Mouse (Mus musculus): ENCODE data around the gene Mtus2. TPM values are rescaled to one million over a fixed set of nuclear protein-coding genes. Genes with fewer than 3 reads are reported as not detected.

Mtus2 gene
- polyA plus RNA-seq, 1 experiment from 2014 or later: 50.0 TPM

DNA sequence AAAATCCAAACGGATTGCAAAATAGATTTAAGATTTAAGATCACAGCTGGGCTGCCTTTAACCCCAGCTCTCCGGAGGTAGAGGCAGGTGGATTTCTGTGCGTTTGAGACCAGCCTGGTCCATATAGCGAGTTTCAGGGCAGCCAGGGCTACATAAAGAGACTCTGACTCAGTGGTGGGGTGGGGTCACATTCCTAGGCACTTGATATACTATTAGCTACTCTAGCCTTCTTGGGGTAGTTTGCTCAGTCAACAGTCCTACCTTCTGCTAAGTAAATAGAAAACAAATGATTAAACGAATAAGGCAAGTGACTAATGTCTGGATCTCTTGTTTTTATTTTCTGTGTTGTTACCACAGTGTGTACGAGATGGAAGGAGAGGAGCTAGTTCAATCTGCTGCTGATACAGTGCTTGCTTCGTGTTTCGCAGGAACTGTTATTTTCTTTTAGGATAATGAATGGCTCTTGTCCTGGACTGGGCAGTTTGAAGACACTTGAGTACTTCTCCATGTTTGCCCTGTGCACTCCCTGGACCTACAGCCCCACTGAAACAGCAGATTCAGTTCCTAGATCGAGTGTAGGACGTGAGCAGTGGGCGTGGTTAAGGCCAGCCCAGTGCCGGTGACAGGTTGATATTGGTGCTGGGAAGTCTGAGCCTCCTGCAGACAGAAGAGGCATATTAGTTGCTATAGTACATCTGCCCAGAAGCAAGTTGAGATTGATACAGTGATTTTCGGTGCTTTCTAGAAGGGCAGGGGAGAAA is 6.9 kb downstream of the Mtus2 start:
- Histone ChIP-seq H3K36me3 (no peaks in the 10 kb centered on the region), H3K4me2 (no peak overlapping the region), H3K27me3 (no peaks in the 10 kb centered on the region), H3K27ac (replicated peaks) (no peak overlapping the region; the same call in 1 of the 2 replicates), H3K9ac (no peak overlapping the region), H3K4me1 (replicated peaks) (0 out of 2 replicates have a peak, but pooled peaks cover 5% of the 10 kb centered on the region), H3K4me3 (no peak overlapping the region), H3K9me3 (no peaks in the 10 kb centered on the region)
- ATAC-seq (ENCODE audit: low read depth): no peak
- 76% methylated on average over 13 of the region's 13 CpGs for WGBS

DNA sequence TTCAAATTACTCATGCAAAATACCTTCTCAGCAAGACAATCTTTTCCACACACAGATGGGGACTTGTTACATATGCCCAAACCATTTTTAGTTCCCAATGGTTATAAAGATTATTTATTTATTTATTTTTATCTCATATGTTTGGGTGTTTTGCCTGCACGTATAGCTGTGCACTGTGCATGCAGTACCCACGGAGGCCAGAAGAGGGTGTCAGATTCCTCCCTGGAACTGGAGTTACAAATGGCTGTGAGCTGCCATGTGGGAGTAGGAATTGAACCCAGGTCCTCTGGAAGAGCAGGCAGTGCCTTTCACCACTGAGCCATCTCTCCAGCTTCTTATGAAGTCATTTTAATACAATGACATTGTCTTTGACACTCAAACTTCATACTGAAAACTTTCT is 7.7 kb downstream of the Mtus2 start:
- WGBS: 49% methylated on average over 2 of the region's 2 CpGs
- Histone ChIP-seq H3K4me2 (no peak overlapping the region), H3K9ac (no peak overlapping the region), H3K36me3 (no peaks in the 10 kb centered on the region), H3K27ac (replicated peaks) (no peak overlapping the region), H3K4me1 (replicated peaks) (0 out of 2 replicates have a peak, but pooled peaks cover 5% of the 10 kb centered on the region), H3K9me3 (no peaks in the 10 kb centered on the region), H3K27me3 (no peaks in the 10 kb centered on the region), H3K4me3 (no peak overlapping the region)
- ATAC-seq (ENCODE audit: low read depth): no peak; the same call in 1 of the 2 replicates

GRCm38 (mm10) chr5:147966646-147967045 is 9.5 kb downstream of the Mtus2 start:
- Histone ChIP-seq H3K9me3 (no peaks in the 10 kb centered on the region), H3K27me3 (no peaks in the 10 kb centered on the region), H3K9ac (no peak overlapping the region), H3K4me1 (replicated peaks) (0 out of 2 replicates have a peak, but pooled peaks cover 5% of the 10 kb centered on the region), H3K4me3 (no peak overlapping the region), H3K27ac (replicated peaks) (no peak overlapping the region), H3K4me2 (no peak overlapping the region), H3K36me3 (no peaks in the 10 kb centered on the region)
- ATAC-seq (ENCODE audit: low read depth): no peak
- 87% methylated on average over 7 of the region's 7 CpGs for WGBS

- Histone ChIP-seq H3K4me3 (no peak overlapping the region), H3K27me3 (no peaks in the 10 kb centered on the region), H3K27ac (replicated peaks) (no peak overlapping the region), H3K4me2 (no peak overlapping the region), H3K9me3 (no peaks in the 10 kb centered on the region), H3K9ac (no peak overlapping the region), H3K4me1 (replicated peaks) (no peaks in the 10 kb centered on the region), H3K36me3 (no peaks in the 10 kb centered on the region)
- ATAC-seq (ENCODE audit: low read depth): no peak
- WGBS: 89% methylated on average over 5 of the region's 5 CpGs
Measured at GRCm38 (mm10) chr5:147969566-147969965, 12.4 kb downstream of the Mtus2 start.

- Histone ChIP-seq H3K9ac (no peak overlapping the region), H3K9me3 (no peaks in the 10 kb centered on the region; the same call in 1 of the 2 replicates), H3K27me3 (no peaks in the 10 kb centered on the region), H3K4me3 (no peak overlapping the region), H3K27ac (replicated peaks) (no peak overlapping the region), H3K4me1 (replicated peaks) (no peaks in the 10 kb centered on the region), H3K36me3 (no peaks in the 10 kb centered on the region), H3K4me2 (no peak overlapping the region)
- 67% methylated on average over 13 of the region's 13 CpGs for WGBS
- no peak for ATAC-seq (ENCODE audit: low read depth)
Measured at GRCm38 (mm10) chr5:147976001-147976400, 18.9 kb downstream of the Mtus2 start.

DNA sequence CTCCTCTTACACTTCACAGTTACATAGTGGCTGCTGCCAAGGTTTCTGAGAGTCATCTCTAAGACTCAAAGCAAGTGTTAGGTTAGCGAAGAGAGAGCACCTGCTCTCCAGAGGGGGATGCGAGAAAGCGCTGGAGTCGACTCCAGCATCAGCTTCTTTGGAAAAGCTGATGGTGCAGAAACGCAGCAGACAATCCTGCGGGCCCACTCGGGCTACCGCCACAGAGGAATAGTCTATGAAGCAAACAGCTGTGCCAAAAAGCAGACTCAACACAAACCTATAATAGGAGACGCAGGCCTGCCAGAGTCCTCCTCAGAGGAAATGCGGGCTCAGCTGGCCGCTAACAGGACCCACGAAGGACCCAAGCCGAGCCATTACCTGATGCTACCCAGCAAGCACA is 23.5 kb downstream of the Mtus2 start:
- H3K4me1 ChIP-seq (replicated peaks): no peaks in the 10 kb centered on the region
- no peak for ATAC-seq (ENCODE audit: low read depth)
- 82% methylated on average over 13 of the region's 13 CpGs for WGBS
- no peak overlapping the region for H3K9ac ChIP-seq
- H3K27me3 ChIP-seq: no peaks in the 10 kb centered on the region
- H3K27ac ChIP-seq (replicated peaks): no peak overlapping the region
- no peaks in the 10 kb centered on the region for H3K36me3 ChIP-seq
- H3K9me3 ChIP-seq: no peaks in the 10 kb centered on the region; the same call in 1 of the 2 replicates
- H3K4me3 ChIP-seq: no peak overlapping the region
- no peak overlapping the region for H3K4me2 ChIP-seq

GRCm38 (mm10) chr5:147990289-147990688 is 33.2 kb downstream of the Mtus2 start:
- no peak overlapping the region for H3K4me3 ChIP-seq
- H3K9ac ChIP-seq: no peak overlapping the region
- H3K36me3 ChIP-seq: no peaks in the 10 kb centered on the region
- H3K27me3 ChIP-seq: no peaks in the 10 kb centered on the region
- no peak overlapping the region for H3K4me2 ChIP-seq
- H3K4me1 ChIP-seq (replicated peaks): no peaks in the 10 kb centered on the region
- WGBS: 77% methylated on average over 4 of the region's 4 CpGs
- peaks cover 11% of the 10 kb centered on the region; the same call in 1 of the 2 replicates for H3K9me3 ChIP-seq
- H3K27ac ChIP-seq (replicated peaks): no peak overlapping the region
- no peak for ATAC-seq (ENCODE audit: low read depth)

- H3K4me2 ChIP-seq: no peak overlapping the region
Measured at GRCm38 (mm10) chr5:147990775-147991174, 33.7 kb downstream of the Mtus2 start.

DNA sequence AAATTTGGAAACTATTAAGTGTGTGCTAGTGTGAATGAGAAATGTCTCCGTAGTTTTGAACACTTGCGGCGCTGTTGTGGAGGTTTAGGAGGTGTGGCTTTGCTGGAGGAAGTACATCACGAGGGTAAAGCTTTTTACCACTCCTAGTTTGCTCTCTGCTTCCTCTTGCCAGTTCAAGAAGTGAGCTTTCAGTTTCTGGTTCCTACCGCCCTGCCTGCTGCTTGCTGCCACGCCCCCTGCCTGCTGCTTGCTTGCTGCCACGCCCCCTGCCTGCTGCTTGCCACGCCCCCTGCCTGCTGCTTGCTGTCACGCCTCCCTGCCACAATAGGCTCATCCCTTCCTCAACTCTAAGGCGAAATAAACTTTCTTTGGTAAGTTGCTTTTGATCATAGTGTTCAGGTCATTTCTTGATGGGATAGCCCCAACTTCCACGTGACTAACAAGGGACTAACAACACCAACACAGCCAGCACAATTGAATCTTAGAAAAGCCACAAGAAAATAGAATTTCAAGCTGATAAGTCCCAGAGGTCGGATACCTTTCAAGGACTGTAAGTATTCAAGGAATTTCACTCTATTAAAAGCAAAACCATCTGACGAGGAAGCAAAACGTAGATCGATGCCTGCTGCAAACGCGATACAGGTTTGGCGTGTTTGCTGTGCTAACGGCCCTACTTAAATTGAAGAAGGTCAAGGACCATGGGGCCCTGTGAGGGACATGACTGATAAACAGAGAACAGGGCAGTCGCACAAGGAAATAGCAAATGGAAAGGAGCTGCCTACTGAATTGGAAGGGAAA is 35.7 kb downstream of the Mtus2 start:
- H3K4me2 ChIP-seq: no peak overlapping the region
- no peak for ATAC-seq (ENCODE audit: low read depth)
- 0 out of 2 replicates have a peak, but pooled peaks cover 7% of the 10 kb centered on the region for H3K4me1 ChIP-seq (replicated peaks)

More at GRCm38 (mm10) chr5:147990775-147991174, 33.7 kb downstream of the Mtus2 start:
- no peak for ATAC-seq (ENCODE audit: low read depth)
- Histone ChIP-seq H3K9me3 (peaks cover 11% of the 10 kb centered on the region; the same call in 1 of the 2 replicates), H3K36me3 (no peaks in the 10 kb centered on the region), H3K4me3 (no peak overlapping the region), H3K27ac (replicated peaks) (no peak overlapping the region), H3K9ac (no peak overlapping the region), H3K27me3 (no peaks in the 10 kb centered on the region), H3K4me1 (replicated peaks) (no peaks in the 10 kb centered on the region)
- WGBS: 86% methylated on average over 10 of the region's 10 CpGs

GRCm38 (mm10) chr5:148005263-148005662 is 48.1 kb downstream of the Mtus2 start:
- no peak overlapping the region for H3K4me2 ChIP-seq
- no peak for ATAC-seq (ENCODE audit: low read depth)
- WGBS: 39% methylated on average over 4 of the region's 4 CpGs
- no peaks in the 10 kb centered on the region for H3K36me3 ChIP-seq
- H3K4me1 ChIP-seq (replicated peaks): peaks cover 5% of the 10 kb centered on the region; the same call in 1 of the 2 replicates
- H3K4me3 ChIP-seq: no peak overlapping the region
- no peaks in the 10 kb centered on the region for H3K27me3 ChIP-seq
- H3K9ac ChIP-seq: no peak overlapping the region
- no peak overlapping the region for H3K27ac ChIP-seq (replicated peaks)
- no peaks in the 10 kb centered on the region for H3K9me3 ChIP-seq

More for the DNA sequence above, 35.7 kb downstream of the Mtus2 start:
- no peaks in the 10 kb centered on the region for H3K27me3 ChIP-seq
- H3K27ac ChIP-seq (replicated peaks): no peak overlapping the region
- no peaks in the 10 kb centered on the region for H3K36me3 ChIP-seq
- no peaks in the 10 kb centered on the region for H3K9me3 ChIP-seq
- 29% methylated on average over 20 of the region's 20 CpGs for WGBS
- no peak overlapping the region for H3K4me3 ChIP-seq
- no peak overlapping the region for H3K9ac ChIP-seq

DNA sequence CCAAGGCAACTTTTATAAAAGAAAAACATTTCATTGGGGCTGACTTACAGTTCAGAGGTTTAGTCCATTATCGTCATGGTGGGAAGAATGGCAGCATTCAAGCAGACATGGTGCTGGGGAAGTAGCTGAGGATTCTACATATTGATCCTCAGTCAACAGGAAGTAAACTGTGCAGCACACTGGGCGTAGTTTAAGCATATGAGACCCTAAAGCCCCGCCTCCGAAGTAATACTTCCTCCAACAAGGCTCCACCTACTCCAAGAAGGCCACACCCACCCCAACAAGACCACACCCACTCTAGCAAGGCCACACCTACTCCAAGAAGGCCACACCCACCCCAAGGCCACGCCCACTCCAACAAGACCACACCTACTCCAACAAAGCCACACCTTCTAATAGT is 55.0 kb downstream of the Mtus2 start:
- no peak for ATAC-seq (ENCODE audit: low read depth)
- Histone ChIP-seq H3K27ac (replicated peaks) (no peak overlapping the region), H3K4me2 (no peak overlapping the region), H3K36me3 (no peaks in the 10 kb centered on the region), H3K9ac (no peak overlapping the region), H3K4me3 (no peak overlapping the region), H3K9me3 (no peaks in the 10 kb centered on the region), H3K4me1 (replicated peaks) (peaks cover under 1% of the 10 kb centered on the region; the same call in 1 of the 2 replicates), H3K27me3 (no peaks in the 10 kb centered on the region)
- 87% methylated on average over 5 of the region's 5 CpGs for WGBS
